Mouse (Mus musculus) erythroblast, embryonic 14.5 days (primary cell): ENCODE data around the gene Defb38. TPM values are rescaled to one million over a fixed set of nuclear protein-coding genes. Genes with fewer than 3 reads are reported as not detected.

ENCODE experiments used
- H3K27me3 ChIP-seq: 2 replicates; pipeline ENCODE4 v1.6.1; 2012; ENCODE audit warnings: inconsistent platforms; ENCODE audit not compliant: control insufficient read depth
- H3K36me3 ChIP-seq: 2 replicates; pipeline ENCODE4 v1.6.1; 2012; ENCODE audit warnings: mild to moderate bottlenecking, inconsistent platforms; ENCODE audit not compliant: control insufficient read depth
- H3K4me1 ChIP-seq: 2 replicates; pipeline ENCODE4 v1.6.1; 2012; ENCODE audit warnings: inconsistent platforms; ENCODE audit not compliant: control insufficient read depth
- H3K4me3 ChIP-seq: replicated peaks from 2 replicates; pipeline ENCODE3; 2012; ENCODE audit warnings: moderate library complexity, mild to moderate bottlenecking, inconsistent platforms
- H3K9me3 ChIP-seq: 2 replicates; pipeline ENCODE4 v1.6.1; 2012; ENCODE audit warnings: low read length, inconsistent platforms, mixed read lengths; ENCODE audit not compliant: control insufficient read depth
- GATA1 ChIP-seq: IDR thresholded peaks from 2 replicates; pipeline ENCODE4 v1.6.1; 2012; ENCODE audit warnings: low read length, inconsistent platforms, mixed read lengths
- TAL1 ChIP-seq: IDR thresholded peaks from 3 replicates; pipeline ENCODE4 v1.6.1; 2012; ENCODE audit warnings: low read length, inconsistent platforms, mixed read lengths
- polyA plus RNA-seq: library from polyadenylated mRNA; stranded (reverse); fragments of >175 nt; gene quantifications from 2 replicates; pipeline ENCODE4 v1.2.3, GENCODE M21; 2012

Gene Defb38
- polyA plus RNA-seq: not detected in 2 replicates

- Histone ChIP-seq H3K4me1 (no peaks in the 10 kb centered on the region), H3K9me3 (peaks cover 2% of the 10 kb centered on the region; the same call in 1 of the 2 replicates), H3K27me3 (no peaks in the 10 kb centered on the region), H3K36me3 (no peaks in the 10 kb centered on the region), H3K4me3 (no peak within 1 kb of the TSS)
- TF ChIP-seq TAL1 (no peak), GATA1 (no peak)
These were observed at the start of gene Defb38 for GRCm38 (mm10) chr8:19026466-19026865. Defb38 (minus strand) TSS chr8:19026566.

DNA sequence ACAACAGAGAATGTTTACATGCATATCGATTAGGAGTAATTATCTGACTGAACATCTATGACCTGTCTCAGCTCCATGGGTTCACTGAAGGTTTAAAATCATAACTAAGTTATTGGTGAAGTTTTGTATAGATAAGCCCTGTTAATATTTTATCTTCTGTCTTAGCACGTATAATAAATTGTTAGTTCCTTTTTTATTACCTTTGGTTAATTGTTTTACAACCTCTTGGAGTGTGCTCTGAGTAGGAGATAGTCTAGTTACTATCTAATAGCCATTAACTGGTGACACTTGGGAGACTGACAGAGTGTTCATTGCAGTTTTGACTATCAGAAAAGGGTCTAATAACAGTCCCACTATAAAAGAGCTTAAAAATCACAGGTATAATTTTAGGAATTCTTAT is 39.6 kb upstream of the Defb38 start:
- no peaks in the 10 kb centered on the region for H3K36me3 ChIP-seq
- no peaks in the 10 kb centered on the region for H3K4me1 ChIP-seq
- no peaks in the 10 kb centered on the region; the same call in 1 of the 2 replicates for H3K9me3 ChIP-seq
- no peaks in the 10 kb centered on the region for H3K27me3 ChIP-seq
- no peak overlapping the region for H3K4me3 ChIP-seq
- TF ChIP-seq TAL1 (no peak), GATA1 (no peak)

GRCm38 (mm10) chr8:19064710-19065109 is 38.3 kb upstream of the Defb38 start, which contains the start of gene Defb39:
Defb39 (minus strand) TSS chr8:19064810.
- Histone ChIP-seq H3K4me1 (no peaks in the 10 kb centered on the region), H3K27me3 (no peaks in the 10 kb centered on the region), H3K4me3 (no peak within 1 kb of the TSS), H3K9me3 (no peaks in the 10 kb centered on the region; the same call in 1 of the 2 replicates), H3K36me3 (no peaks in the 10 kb centered on the region)
- no peak for TF ChIP-seq GATA1
- no peak for TF ChIP-seq TAL1

- no peak overlapping the region for H3K4me3 ChIP-seq
- H3K9me3 ChIP-seq: no peaks in the 10 kb centered on the region; the same call in 1 of the 2 replicates
- H3K27me3 ChIP-seq: no peaks in the 10 kb centered on the region
- TF ChIP-seq TAL1: no peak
- TF ChIP-seq GATA1: no peak
- H3K36me3 ChIP-seq: no peaks in the 10 kb centered on the region
- H3K4me1 ChIP-seq: no peaks in the 10 kb centered on the region
These were observed 36.5 kb upstream of the Defb38 start for GRCm38 (mm10) chr8:19062891-19063290.

GRCm38 (mm10) chr8:19045242-19045641 is 18.9 kb upstream of the Defb38 start:
- no peaks in the 10 kb centered on the region for H3K27me3 ChIP-seq
- no peaks in the 10 kb centered on the region for H3K4me1 ChIP-seq
- no peaks in the 10 kb centered on the region for H3K36me3 ChIP-seq
- TF ChIP-seq TAL1 (no peak), GATA1 (no peak)
- H3K9me3 ChIP-seq: peaks cover 2% of the 10 kb centered on the region; the same call in 1 of the 2 replicates
- no peak overlapping the region for H3K4me3 ChIP-seq

Other genes starting within 250 kb of the Defb38 start
- gene Defb40, start 48.3 kb downstream of the Defb38 start, polyA plus RNA-seq: not detected in 2 replicates
- gene Defb37, start 35.5 kb downstream of the Defb38 start, polyA plus RNA-seq: not detected in 2 replicates
- gene Defb39, start 38.2 kb upstream of the Defb38 start, polyA plus RNA-seq: not detected in 2 replicates
- not detected in 2 replicates for gene Defb12, start 88.3 kb upstream of the Defb38 start, polyA plus RNA-seq
- not detected in 2 replicates for gene Defb34, start 97.2 kb upstream of the Defb38 start, polyA plus RNA-seq
- gene Gm45826, start 114.2 kb upstream of the Defb38 start, polyA plus RNA-seq: not detected in 2 replicates
- not detected in 2 replicates for gene Defb14, start 167.8 kb upstream of the Defb38 start, polyA plus RNA-seq
- gene Defb4, start 172.1 kb upstream of the Defb38 start, polyA plus RNA-seq: not detected in 2 replicates
- not detected in 2 replicates for gene Defb6, start 198.9 kb upstream of the Defb38 start, polyA plus RNA-seq
- not detected in 2 replicates for gene Defb46, start 213.3 kb upstream of the Defb38 start, polyA plus RNA-seq
- gene Defb5, start 221.0 kb upstream of the Defb38 start, polyA plus RNA-seq: not detected in 2 replicates